Mouse (Mus musculus): ENCODE data around the gene Sart3. TPM values are rescaled to one million over a fixed set of nuclear protein-coding genes. Genes with fewer than 3 reads are reported as not detected.

Gene Sart3
- total RNA-seq, 1 experiment = 78.0 TPM

DNA sequence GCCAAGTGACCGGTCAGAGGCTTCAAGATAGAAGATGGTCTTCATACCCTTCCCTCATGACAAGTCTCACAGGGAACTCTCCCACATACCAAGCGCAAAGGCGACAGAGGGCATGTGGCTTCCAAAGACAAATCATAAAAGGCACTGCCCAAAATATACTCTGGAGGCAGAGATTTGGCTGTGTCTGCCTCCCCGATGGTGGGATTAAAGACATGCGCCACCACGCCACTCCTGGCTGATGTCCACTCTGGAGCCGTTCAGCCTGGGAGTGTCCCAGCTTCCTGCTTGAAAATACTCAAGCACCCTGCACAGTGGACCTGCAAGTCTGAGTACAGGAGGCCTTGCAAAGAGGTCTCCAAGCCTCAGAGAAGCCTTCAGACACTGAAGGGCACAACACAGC is 41.1 kb downstream of the Sart3 start:
- in situ Hi-C loops (cut with MboI; ENCODE audit: low sequenced_read_pairs in 2 of 2, unreplicated experiment in 2 of 2) = no loop called here
- H3K4me3 ChIP-seq (ENCODE audit: insufficient read depth in 1 of 2, low read depth in 1 of 2, low read length in 2 of 2, poor library complexity in 1 of 2, severe bottlenecking in 1 of 2) = no peak overlapping the region
- no peak for DNase-seq (ENCODE audit: low read depth, low spot score)
- no peak overlapping the region for H3K27ac ChIP-seq (ENCODE audit: insufficient read depth, low read depth, low read length, poor library complexity, severe bottlenecking)
- no peaks in the 10 kb centered on the region for H3K9me3 ChIP-seq (ENCODE audit: control insufficient read depth, insufficient read depth, low read depth, low read length)
- TF ChIP-seq ZC3H11A (IDR thresholded peaks at IDR 0.05; ENCODE audit: borderline replicate concordance, low read depth, low read length) (no peak), MAFK (IDR thresholded peaks at IDR 0.05; ENCODE audit: insufficient read depth, low read depth, low read length) (no peak), ZNF384 (IDR thresholded peaks at IDR 0.05; ENCODE audit: low read depth, low read length) (no peak), CHD2 (IDR thresholded peaks at IDR 0.05; ENCODE audit: low read depth, low read length) (no peak), HCFC1 (IDR thresholded peaks at IDR 0.05; ENCODE audit: borderline replicate concordance, insufficient read depth, low read length) (no peak)
- H3K9ac ChIP-seq (ENCODE audit: insufficient read depth, low read depth, low read length, poor library complexity, severe bottlenecking) = no peak overlapping the region
- peaks cover 0 to 7% of the 10 kb centered on the region in 2 experiments; a peak in 1 of 4 replicates for H3K4me1 ChIP-seq (ENCODE audit: control insufficient read depth in 2 of 2, insufficient read depth in 2 of 2, low read length in 2 of 2, poor library complexity in 1 of 2)
- no peaks in the 10 kb centered on the region for H3K36me3 ChIP-seq (ENCODE audit: control insufficient read depth, insufficient read depth, low read length, poor library complexity, severe bottlenecking)

GRCm38 (mm10) chr5:113730641-113731121 is 41.6 kb downstream of the Sart3 start:
- H3K9me3 ChIP-seq (ENCODE audit: control insufficient read depth, insufficient read depth, low read depth, low read length) = no peaks in the 10 kb centered on the region
- peaks cover 0 to 7% of the 10 kb centered on the region in 2 experiments; a peak in 1 of 4 replicates for H3K4me1 ChIP-seq (ENCODE audit: control insufficient read depth in 2 of 2, insufficient read depth in 2 of 2, low read length in 2 of 2, poor library complexity in 1 of 2)
- TF ChIP-seq ZC3H11A (IDR thresholded peaks at IDR 0.05; ENCODE audit: borderline replicate concordance, low read depth, low read length) (no peak), MAFK (IDR thresholded peaks at IDR 0.05; ENCODE audit: insufficient read depth, low read depth, low read length) (no peak), HCFC1 (IDR thresholded peaks at IDR 0.05; ENCODE audit: borderline replicate concordance, insufficient read depth, low read length) (no peak), ZNF384 (IDR thresholded peaks at IDR 0.05; ENCODE audit: low read depth, low read length) (no peak), CHD2 (IDR thresholded peaks at IDR 0.05; ENCODE audit: low read depth, low read length) (no peak)
- no peak overlapping the region for H3K4me3 ChIP-seq (ENCODE audit: insufficient read depth in 1 of 2, low read depth in 1 of 2, low read length in 2 of 2, poor library complexity in 1 of 2, severe bottlenecking in 1 of 2)
- DNase-seq (ENCODE audit: low read depth, low spot score) = no peak
- no peak overlapping the region for H3K9ac ChIP-seq (ENCODE audit: insufficient read depth, low read depth, low read length, poor library complexity, severe bottlenecking)
- H3K36me3 ChIP-seq (ENCODE audit: control insufficient read depth, insufficient read depth, low read length, poor library complexity, severe bottlenecking) = no peaks in the 10 kb centered on the region
- no peak overlapping the region for H3K27ac ChIP-seq (ENCODE audit: insufficient read depth, low read depth, low read length, poor library complexity, severe bottlenecking)
- in situ Hi-C loops (cut with MboI; ENCODE audit: low sequenced_read_pairs in 2 of 2, unreplicated experiment in 2 of 2) = no loop called here

GRCm38 (mm10) chr5:113728691-113729090 is 43.6 kb downstream of the Sart3 start:
- TF ChIP-seq ZNF384 (IDR thresholded peaks at IDR 0.05; ENCODE audit: low read depth, low read length) = no peak
- no peak for TF ChIP-seq HCFC1 (IDR thresholded peaks at IDR 0.05; ENCODE audit: borderline replicate concordance, insufficient read depth, low read length)
- no peak for TF ChIP-seq CHD2 (IDR thresholded peaks at IDR 0.05; ENCODE audit: low read depth, low read length)
- no peak for TF ChIP-seq ZC3H11A (IDR thresholded peaks at IDR 0.05; ENCODE audit: borderline replicate concordance, low read depth, low read length)
- no peak for TF ChIP-seq MAFK (IDR thresholded peaks at IDR 0.05; ENCODE audit: insufficient read depth, low read depth, low read length)
- DNase-seq (ENCODE audit: low read depth, low spot score) = no peak
- H3K9ac ChIP-seq (ENCODE audit: insufficient read depth, low read depth, low read length, poor library complexity, severe bottlenecking) = no peak overlapping the region
- H3K4me1 ChIP-seq (ENCODE audit: control insufficient read depth in 2 of 2, insufficient read depth in 2 of 2, low read length in 2 of 2, poor library complexity in 1 of 2) = peaks cover 0 to 6% of the 10 kb centered on the region in 2 experiments; a peak in 1 of 4 replicates
- in situ Hi-C loops (cut with MboI; ENCODE audit: low sequenced_read_pairs in 2 of 2, unreplicated experiment in 2 of 2) = loop anchor here (10.0 kb wide), 2 partner anchors 254 to 354 kb away; no protein-coding TSS in a partner anchor
- H3K27ac ChIP-seq (ENCODE audit: insufficient read depth, low read depth, low read length, poor library complexity, severe bottlenecking) = no peak overlapping the region
- no peak overlapping the region for H3K4me3 ChIP-seq (ENCODE audit: insufficient read depth in 1 of 2, low read depth in 1 of 2, low read length in 2 of 2, poor library complexity in 1 of 2, severe bottlenecking in 1 of 2)
- H3K36me3 ChIP-seq (ENCODE audit: control insufficient read depth, insufficient read depth, low read length, poor library complexity, severe bottlenecking) = no peaks in the 10 kb centered on the region
- H3K9me3 ChIP-seq (ENCODE audit: control insufficient read depth, insufficient read depth, low read depth, low read length) = no peaks in the 10 kb centered on the region

GRCm38 (mm10) chr5:113728011-113728410 is 44.3 kb downstream of the Sart3 start:
- H3K36me3 ChIP-seq (ENCODE audit: control insufficient read depth, insufficient read depth, low read length, poor library complexity, severe bottlenecking) = no peaks in the 10 kb centered on the region
- in situ Hi-C loops (cut with MboI; ENCODE audit: low sequenced_read_pairs in 2 of 2, unreplicated experiment in 2 of 2) = loop anchor here (10.0 kb wide), 2 partner anchors 253 to 353 kb away; no protein-coding TSS in a partner anchor
- H3K4me3 ChIP-seq (ENCODE audit: insufficient read depth in 1 of 2, low read depth in 1 of 2, low read length in 2 of 2, poor library complexity in 1 of 2, severe bottlenecking in 1 of 2) = no peak overlapping the region
- no peak for TF ChIP-seq ZC3H11A (IDR thresholded peaks at IDR 0.05; ENCODE audit: borderline replicate concordance, low read depth, low read length)
- no peak for TF ChIP-seq ZNF384 (IDR thresholded peaks at IDR 0.05; ENCODE audit: low read depth, low read length)
- TF ChIP-seq CHD2 (IDR thresholded peaks at IDR 0.05; ENCODE audit: low read depth, low read length) = no peak
- no peak for TF ChIP-seq HCFC1 (IDR thresholded peaks at IDR 0.05; ENCODE audit: borderline replicate concordance, insufficient read depth, low read length)
- TF ChIP-seq MAFK (IDR thresholded peaks at IDR 0.05; ENCODE audit: insufficient read depth, low read depth, low read length) = no peak
- peaks cover 0 to 10% of the 10 kb centered on the region in 2 experiments; a peak in 2 of 4 replicates for H3K4me1 ChIP-seq (ENCODE audit: control insufficient read depth in 2 of 2, insufficient read depth in 2 of 2, low read length in 2 of 2, poor library complexity in 1 of 2)
- no peaks in the 10 kb centered on the region for H3K9me3 ChIP-seq (ENCODE audit: control insufficient read depth, insufficient read depth, low read depth, low read length)
- no peak overlapping the region for H3K9ac ChIP-seq (ENCODE audit: insufficient read depth, low read depth, low read length, poor library complexity, severe bottlenecking)
- H3K27ac ChIP-seq (ENCODE audit: insufficient read depth, low read depth, low read length, poor library complexity, severe bottlenecking) = no peak overlapping the region
- no peak for DNase-seq (ENCODE audit: low read depth, low spot score)

All from ES-E14 (cell line).